Mouse (Mus musculus) 3T3-L1 (cell line): ENCODE results near the gene Eef2.

Source experiments
- DNase-seq: peaks from one replicate; pipeline ENCODE4 v3.0.0-alpha.2; 2015; ENCODE audit warnings: low read depth, low spot score

Gene Eef2

GRCm38 (mm10) chr10:81176466-81177271, at the start of gene Eef2:
Eef2 (plus strand) TSS chr10:81176631.
- DNase-seq = peak; percentile 97

- no peak for DNase-seq
Observed at GRCm38 (mm10) chr10:81134181-81134587, 42.2 kb upstream of the Eef2 start.

- DNase-seq = no peak
Observed at GRCm38 (mm10) chr10:81134966-81135681, 41.3 kb upstream of the Eef2 start, which contains the start of gene Zbtb7a. Zbtb7a (plus strand) TSS chr10:81135220.

- peak; percentile 64 for DNase-seq
Observed at GRCm38 (mm10) chr10:81135831-81136705, 40.4 kb upstream of the Eef2 start.

GRCm38 (mm10) chr10:81136706-81137231, 39.7 kb upstream of the Eef2 start:
- DNase-seq = no peak

DNA sequence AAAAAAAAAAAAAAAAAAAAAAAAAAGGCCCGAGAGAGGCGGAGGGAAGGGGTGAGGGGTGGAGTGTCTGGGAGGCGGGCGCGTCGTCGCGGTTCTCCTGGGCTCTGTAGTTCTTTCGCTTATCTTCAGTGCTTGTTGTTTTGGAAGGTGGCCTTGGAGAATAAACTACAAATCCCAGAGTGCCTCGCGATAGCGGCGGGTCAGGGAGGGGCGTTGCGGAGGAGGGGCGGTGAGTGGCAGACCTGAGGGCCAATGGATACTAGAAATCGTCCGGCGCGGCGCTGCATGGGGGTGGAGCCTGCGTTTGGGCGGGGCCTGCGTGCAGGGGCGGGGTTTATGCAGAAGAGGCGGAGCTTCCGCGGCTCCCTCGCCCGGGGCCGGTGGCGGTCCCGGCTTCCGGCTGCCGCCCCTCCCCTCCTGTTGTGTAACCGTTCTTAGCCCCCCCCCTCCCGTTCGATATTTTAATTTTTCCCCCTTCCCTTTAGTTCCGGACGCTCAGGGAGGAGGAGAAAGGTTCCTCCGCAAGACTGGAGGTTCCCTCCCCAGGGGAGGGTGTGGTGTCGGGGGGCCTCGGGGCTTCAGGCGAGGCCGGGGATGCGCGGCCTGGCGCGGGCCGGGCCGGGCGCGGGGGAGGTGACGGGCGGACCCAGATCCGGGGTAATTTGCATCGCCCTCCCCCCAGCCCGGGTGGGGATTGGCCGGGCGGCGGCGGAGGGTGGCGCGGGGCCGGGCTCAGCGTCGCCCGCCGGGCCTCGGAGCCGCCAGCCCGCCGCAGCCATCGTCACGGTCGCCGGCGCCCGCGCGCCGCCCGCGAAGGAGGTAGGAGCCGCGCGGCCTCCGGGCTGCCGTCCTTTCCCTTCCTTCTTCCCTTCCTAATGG, 38.9 kb upstream of the Eef2 start:
- peak; percentile 96 for DNase-seq

GRCm38 (mm10) chr10:81138131-81138782, 38.2 kb upstream of the Eef2 start:
- peak; percentile 55 for DNase-seq

- no peak for DNase-seq
Observed at GRCm38 (mm10) chr10:81138821-81139528, 37.5 kb upstream of the Eef2 start.

- DNase-seq = no peak
Observed at GRCm38 (mm10) chr10:81139529-81139846, 36.9 kb upstream of the Eef2 start.

DNA sequence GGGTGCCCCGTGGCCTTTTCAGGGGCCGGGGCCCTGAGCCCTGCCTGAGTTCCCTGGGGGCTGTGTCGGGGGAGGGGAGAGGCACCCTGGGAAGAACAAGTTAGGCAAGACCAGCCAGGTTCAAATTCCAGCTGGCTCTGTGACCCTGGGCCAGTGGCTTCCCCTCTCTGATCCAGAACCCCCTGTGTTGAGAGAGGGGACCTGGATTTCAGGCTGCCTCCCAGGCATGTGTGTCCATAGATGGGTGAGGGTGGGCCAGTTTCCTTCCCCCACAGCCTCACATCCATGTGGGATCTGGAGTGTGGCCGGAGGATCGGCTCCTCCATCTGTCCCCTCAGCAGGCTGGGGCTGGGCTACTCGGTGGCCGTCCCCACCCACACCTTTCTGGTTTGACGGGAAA, 36.4 kb upstream of the Eef2 start:
- no peak for DNase-seq

DNA sequence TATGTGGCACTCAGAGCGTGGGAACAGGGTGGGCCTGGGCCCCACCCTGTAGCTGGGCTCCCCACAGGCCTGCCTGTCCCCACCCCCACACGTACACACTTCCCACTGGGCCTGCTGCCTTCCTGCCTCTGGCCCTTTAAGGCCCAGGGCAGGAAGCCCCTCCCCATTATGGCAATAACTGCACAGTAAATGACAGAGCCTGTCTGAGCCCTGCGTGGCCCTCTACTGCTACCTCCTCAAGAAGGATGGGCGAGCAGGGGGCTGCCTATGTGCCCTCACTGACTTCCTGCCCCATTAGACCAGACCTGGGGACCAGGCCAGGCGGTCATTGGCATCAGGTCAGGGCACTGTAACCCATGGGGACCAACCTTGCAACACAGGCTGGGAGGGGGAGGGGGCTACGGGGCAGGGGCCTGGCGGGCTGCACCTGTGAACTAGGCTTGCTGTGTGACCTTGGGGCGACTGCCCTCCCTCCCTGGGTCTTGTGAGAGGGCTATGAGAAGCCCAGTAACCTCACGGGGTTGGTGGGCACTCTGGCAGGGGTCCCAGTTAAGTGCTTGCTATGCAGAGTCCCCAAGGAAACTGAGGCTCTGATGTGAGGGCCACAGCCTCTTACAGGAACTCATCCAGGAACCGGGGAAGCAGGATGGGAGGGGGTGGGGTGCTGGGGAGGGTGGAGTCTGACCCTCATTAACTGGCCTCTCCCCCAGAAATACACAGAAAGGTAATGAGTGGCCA, 35.5 kb upstream of the Eef2 start:
- DNase-seq = no peak

DNA sequence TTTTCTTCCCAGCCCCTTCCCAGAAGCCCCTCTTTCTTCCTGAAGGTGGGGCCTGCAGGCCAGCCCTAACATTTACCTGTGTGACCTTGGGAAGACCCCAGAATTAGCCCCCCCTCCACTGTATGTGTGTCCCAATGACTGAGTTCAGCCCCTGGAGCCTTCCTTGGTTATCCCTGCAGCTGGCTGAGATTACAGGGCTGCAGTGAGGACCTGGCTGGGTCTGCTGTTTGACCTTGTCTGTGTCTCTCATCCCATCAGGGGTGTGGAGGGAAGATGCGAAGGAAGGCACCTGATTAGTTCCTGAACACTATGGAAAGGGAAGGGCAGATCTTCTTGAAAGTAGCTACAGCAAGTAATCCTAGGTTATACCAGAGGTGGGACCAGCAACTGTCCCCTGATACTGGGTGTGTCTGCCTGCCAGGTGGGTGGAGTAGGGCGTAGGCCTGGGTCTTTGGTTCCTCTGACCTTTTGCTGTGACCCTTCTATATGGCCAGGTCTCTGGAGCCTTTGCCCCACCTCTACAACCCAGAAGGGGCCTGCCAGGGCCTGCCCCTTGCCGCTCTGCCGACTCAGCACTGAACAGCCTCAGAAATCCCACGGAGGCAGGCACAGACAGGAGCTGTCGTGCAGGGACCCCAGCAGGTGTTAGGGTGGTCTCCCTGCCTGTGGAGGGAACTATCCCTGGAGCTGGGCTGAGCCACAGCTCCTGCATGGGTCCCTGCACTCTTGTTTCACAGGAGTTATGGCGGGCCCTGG, 34.8 kb upstream of the Eef2 start:
- no peak for DNase-seq

- peak; percentile 59 for DNase-seq
Observed at GRCm38 (mm10) chr10:81142551-81142981, 33.9 kb upstream of the Eef2 start.

DNA sequence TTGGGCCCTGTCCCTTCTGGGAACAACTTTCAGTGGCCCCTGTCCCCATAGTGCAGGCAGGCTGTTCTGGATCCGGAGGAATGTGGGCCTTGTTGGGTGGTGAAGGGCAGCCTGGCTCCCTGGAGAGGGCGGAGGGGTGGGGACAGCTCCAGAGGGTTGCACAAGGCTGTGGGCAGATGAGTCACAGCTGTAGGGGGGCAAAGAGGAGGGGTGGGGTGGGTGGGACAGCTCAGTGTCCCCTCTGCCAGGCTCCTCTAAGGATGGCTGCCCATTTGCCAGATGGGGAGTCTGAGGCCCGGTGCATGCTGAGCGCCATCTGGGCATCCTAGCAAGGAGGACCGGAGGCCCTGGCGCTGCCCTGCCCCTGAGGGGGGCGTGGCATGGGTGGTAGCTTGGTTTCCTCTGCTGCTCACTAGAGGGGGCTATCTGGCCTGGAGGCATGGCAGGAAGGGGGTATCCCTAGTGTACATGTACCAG, 33.2 kb upstream of the Eef2 start:
- peak; percentile 70 for DNase-seq

- DNase-seq = no peak
Observed at GRCm38 (mm10) chr10:81143845-81144437, 32.5 kb upstream of the Eef2 start.

GRCm38 (mm10) chr10:81144667-81145066, 31.8 kb upstream of the Eef2 start:
- DNase-seq = no peak

GRCm38 (mm10) chr10:81145307-81145706, 31.1 kb upstream of the Eef2 start:
- no peak for DNase-seq

DNA sequence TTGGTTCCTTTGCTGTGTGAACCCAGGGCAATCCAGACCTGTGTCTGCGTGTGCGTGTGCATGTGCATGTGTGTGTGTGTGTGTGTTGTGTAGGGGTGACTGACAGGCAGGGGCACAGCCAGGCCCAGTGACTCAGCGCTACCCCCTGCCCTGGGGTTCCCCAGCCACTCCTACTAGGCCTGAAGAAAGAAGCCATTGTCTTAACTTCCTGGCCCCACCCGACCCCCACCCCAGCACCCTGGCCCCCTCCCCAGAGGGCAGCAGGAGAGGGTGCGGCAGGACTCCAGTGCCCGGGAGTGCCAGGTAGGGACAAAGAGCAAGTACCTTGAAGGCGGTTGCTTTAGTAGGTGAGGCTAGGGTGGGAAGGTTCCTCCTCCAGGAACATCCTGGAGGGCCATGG, 30.7 kb upstream of the Eef2 start:
- DNase-seq = peak; percentile 65
